Mouse (Mus musculus): ENCODE results near the gene Grm1.

Gene Grm1

DNA sequence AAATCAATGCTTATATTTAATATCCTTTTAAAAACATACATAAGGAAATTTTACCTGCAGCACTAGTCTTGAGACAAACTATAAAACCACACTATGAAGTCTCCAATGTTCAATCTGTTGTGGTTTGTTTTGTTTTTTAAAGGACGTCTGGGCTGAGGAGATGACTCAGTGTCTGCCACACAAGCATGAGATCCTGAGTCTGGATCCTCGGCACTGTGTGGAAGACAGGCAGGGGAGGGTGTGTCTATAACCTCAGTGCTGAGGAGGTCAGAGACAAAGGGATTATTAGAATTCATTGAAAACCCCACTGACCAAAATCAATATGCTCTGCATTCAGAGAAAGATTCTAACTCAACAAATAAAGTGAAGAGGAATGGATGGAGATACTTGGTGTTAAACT lies 110.8 kb downstream of the Grm1 start:
- intact Hi-C loops (cut with DNase I): no loop called here

DNA sequence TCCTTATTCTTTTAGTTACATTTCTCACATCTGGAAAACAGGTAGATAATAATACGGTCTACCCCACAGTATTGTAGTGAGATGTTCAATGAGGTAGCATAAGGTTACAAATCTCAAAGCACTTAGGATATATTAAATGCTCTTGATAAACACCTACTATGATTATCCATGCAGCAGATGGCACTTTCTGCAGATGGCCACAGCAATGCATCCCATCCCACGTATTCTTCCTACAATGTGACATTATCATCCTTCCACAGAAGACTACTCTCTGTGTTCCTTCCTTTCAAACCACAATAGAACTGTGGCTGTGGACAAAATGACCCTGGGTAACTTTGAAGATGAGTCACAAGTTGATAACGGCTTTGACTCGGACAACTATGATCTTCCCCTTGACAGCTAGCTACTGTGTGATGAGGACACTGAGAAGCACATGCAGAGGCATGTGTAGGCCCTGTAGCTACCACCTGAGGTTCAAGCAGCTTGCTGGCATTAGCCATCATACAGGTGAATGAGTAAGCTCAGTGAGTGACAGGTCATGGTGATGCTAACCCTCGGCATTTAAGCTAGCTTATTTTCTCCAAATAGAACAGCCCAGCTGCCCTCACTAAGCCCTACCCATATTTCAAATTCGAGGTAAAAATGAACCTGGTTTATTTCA lies 117.5 kb downstream of the Grm1 start:
- intact Hi-C loops (cut with DNase I): no loop called here

DNA sequence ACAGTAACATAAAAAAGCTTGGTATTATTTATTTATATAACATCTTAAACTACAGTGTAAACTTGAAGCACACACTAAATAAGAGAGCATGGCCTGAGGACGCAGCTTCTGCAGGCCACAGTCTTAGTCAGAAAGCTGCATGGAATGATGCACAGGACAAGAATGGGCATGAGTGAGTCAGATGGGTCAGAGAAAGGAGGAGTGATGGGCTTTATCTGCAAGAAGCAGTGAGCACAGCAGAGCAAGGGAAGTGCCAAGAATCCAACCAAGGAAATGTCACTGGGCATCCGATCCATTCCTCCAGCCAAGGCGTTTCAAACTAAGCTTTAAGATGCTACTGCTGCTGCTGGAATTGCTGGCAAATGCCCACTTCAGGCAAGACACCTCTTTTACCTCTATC lies 131.6 kb downstream of the Grm1 start:
- intact Hi-C loops (cut with DNase I): no loop called here

DNA sequence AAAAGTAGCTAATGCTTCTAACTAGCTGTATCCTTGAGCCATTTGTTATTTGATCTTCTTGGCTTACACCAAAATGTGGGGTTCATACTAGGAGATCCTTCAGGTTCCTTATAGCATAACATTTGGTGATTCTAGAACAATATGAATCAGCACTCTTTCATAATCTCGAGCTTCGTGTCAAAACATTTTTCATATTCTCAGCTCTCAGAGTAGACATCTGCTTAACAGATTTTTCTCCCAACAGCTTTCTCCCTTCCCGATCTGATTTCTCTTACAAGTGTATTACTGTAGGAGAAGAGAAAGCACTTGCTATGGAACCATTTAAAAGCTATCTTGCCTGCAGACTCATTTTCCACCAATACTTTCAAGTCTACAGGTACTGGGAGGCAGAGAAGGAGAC lies 133.0 kb downstream of the Grm1 start:
- intact Hi-C loops (cut with DNase I): no loop called here

GRCm38 (mm10) chr10:10947531-10947930 lies 134.6 kb downstream of the Grm1 start:
- intact Hi-C loops (cut with DNase I): no loop called here

- intact Hi-C loops (cut with DNase I): no loop called here
These were observed 138.2 kb downstream of the Grm1 start for GRCm38 (mm10) chr10:10944003-10944402.

DNA sequence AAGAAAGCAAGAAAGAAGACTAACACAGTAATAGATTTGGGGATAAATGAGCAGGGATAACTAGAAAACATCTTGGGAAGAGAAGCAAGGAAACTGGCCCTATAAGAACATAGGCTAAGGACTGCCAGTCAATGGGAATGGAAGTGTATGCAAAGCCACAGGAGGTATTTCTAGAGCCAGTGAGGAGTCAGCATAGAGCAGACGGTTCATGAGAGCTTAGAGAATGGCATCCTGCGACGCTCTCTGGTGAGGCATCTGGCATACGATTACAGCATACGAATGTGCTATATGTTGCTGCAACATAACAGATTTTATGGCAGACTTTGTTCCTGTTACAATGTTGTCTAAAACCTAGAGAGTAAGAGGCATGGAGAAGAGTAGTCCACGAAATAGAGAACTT lies 139.9 kb downstream of the Grm1 start:
- intact Hi-C loops (cut with DNase I): no loop called here

- intact Hi-C loops (cut with DNase I): no loop called here
These were observed 146.3 kb downstream of the Grm1 start for GRCm38 (mm10) chr10:10935806-10936205.

GRCm38 (mm10) chr10:10929672-10930071 lies 152.5 kb downstream of the Grm1 start:
- intact Hi-C loops (cut with DNase I): no loop called here

- intact Hi-C loops (cut with DNase I): no loop called here
These were observed 153.3 kb downstream of the Grm1 start for GRCm38 (mm10) chr10:10928798-10929366.

DNA sequence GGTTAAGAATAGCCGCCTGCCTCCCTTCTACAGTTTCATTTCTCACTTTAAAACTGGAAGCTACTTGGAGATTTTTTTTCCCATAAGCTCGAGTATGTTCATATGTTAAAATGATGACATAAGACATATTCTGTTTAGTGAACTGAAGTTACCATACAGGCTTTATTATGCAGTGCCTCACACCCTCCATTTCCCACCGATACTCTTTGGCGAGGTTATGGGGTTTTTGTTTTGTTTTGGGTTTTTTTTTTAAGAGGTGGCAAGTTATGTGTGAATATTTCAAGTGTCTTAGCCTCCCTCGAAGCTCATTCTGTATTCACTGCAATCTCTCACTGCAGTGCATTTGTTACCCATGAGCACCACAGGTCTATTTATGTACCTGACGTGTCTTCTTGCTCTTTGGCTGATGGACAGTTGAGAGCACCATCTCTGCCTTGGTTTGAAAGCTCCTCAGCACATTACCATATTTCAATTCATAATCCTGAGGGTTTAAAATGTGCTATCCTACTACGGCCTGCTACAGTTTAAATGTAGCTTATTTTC lies 164.2 kb downstream of the Grm1 start:
- intact Hi-C loops (cut with DNase I): no loop called here

- intact Hi-C loops (cut with DNase I): no loop called here
These were observed 168.5 kb downstream of the Grm1 start for GRCm38 (mm10) chr10:10913621-10914020.

DNA sequence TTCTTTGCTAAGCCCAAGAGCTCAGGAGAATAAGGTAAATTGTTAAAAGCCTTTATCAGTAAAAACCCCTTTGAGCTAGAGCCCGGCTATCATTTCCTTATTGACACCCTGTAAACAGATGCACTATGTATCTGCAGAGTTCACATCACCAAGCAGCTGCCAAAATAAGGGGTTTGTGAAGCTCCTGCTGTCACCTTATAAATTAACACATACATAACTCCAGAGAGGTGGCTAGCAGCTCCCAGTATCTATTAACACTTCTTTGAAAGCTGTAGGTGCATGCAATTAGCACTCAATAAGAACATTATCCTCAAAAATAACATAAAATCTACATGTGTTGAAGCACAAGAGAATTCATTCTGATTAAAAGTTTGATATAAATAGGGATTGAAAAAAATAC lies 191.9 kb downstream of the Grm1 start:
- intact Hi-C loops (cut with DNase I): no loop called here

- intact Hi-C loops (cut with DNase I): no loop called here
These were observed 193.6 kb downstream of the Grm1 start for GRCm38 (mm10) chr10:10888521-10888920.

- intact Hi-C loops (cut with DNase I): no loop called here
These were observed 197.2 kb downstream of the Grm1 start for GRCm38 (mm10) chr10:10884992-10885391.

DNA sequence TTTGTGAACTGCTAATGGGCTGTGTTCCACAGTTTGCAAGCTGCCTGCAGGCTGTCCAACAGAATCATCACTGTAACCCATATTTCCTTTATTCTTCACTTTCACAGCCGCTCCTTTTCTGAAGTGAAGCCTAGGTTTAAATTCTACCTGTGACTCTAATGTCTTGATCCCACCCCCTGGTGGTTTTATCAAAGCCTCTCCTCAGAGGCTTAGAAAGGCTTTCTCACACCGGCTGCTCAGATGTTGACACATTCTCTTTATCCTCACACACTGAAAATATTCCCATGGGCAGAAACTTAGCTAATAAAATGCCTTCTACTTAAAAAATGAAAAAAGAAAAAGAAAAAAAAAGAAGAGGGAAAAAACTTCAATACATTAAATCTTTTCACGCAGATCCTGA lies 210.0 kb downstream of the Grm1 start:
- intact Hi-C loops (cut with DNase I): no loop called here

GRCm38 (mm10) chr10:10870271-10870670 lies 211.9 kb downstream of the Grm1 start:
- intact Hi-C loops (cut with DNase I): no loop called here

GRCm38 (mm10) chr10:10866278-10866677 lies 215.9 kb downstream of the Grm1 start:
- intact Hi-C loops (cut with DNase I): no loop called here

DNA sequence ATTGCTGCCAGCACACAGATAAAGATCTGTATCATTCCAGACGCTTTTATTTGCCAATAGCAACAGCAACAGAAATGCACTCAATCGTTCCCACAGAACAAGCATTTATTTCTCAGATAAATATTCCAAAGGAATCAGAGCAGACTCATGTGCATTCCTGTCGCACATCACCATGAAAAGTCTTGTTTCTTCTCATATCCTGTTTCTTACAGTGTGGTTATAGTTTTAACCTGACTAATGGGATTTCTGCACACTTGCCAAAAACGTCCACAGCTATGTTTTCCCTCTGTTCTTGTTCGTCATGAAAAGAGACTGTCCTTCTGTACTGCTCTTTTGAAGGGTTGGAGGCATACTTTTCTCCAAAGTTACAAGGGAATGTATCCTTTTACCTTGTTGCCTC lies 217.4 kb downstream of the Grm1 start:
- intact Hi-C loops (cut with DNase I): no loop called here

GRCm38 (mm10) chr10:10847376-10848286 lies 234.5 kb downstream of the Grm1 start:
- intact Hi-C loops (cut with DNase I): no loop called here

DNA sequence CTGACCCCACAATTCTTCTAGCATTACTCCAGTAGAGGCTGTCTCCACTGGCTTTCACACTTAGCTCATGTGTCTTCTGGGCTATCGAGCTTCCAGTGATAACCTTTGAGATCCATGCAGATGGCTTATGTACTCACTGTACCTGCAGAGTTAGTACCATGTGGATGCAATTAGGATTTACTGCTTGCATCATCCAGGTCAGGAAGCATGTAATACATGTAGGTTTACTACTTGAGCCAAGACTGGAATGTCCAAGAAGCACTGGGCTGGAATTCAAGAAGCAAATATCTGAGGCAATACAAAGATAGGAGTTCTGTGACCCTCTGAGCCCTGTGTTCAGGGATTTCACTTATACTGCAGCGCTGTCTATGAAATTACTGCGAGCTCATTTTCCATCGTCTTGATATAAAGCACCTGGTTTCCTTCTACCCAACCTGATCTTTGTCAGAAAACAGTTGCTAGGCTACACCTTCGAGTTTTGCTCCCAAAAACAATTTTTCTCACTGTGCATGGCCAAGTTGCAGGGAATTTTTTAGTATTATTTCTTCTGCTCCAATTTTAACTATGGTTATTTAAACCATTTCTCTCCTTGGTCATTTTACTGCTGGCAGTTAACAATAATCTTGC lies 237.0 kb downstream of the Grm1 start:
- intact Hi-C loops (cut with DNase I): no loop called here

GRCm38 (mm10) chr10:10835406-10835805 lies 246.8 kb downstream of the Grm1 start:
- intact Hi-C loops (cut with DNase I): no loop called here
